Mouse (Mus musculus) limb, embryonic 11.5 days (tissue): Measurements from ENCODE around the gene Hoxc5. TPM values are rescaled to one million over a fixed set of nuclear protein-coding genes. Genes with fewer than 3 reads are reported as not detected.

Experiments used
- ATAC-seq: fragments of 200-750 bp; cut with Nextera tagmentation; 2 replicates; pipeline ENCODE4 v1.8.0; 2017; ENCODE audit warnings: low read depth; ENCODE audit not compliant: insufficient number of reproducible peaks, low FRiP score, low TSS enrichment
- DNase-seq: peaks from one replicate; pipeline ENCODE4 v3.0.0-alpha.2; 2015; ENCODE audit warnings: low spot score
- H3K27ac ChIP-seq: fragments of 300-500 bp; sonication (generic); replicated peaks from 2 replicates; pipeline ENCODE4 v1.5.1; 2014; ENCODE audit warnings: low read depth, mild to moderate bottlenecking, low read length
- H3K27me3 ChIP-seq: fragments of 300-500 bp; sonication (generic); 2 replicates; pipeline ENCODE4 v1.6.1; 2014; ENCODE audit warnings: mild to moderate bottlenecking, low read length, mixed read lengths; ENCODE audit not compliant: control insufficient read depth, insufficient read depth
- H3K36me3 ChIP-seq: fragments of 300-500 bp; sonication (generic); 2 replicates; pipeline ENCODE4 v1.6.1; 2014; ENCODE audit warnings: mild to moderate bottlenecking, low read length, moderate library complexity, mixed read lengths; ENCODE audit not compliant: control insufficient read depth, insufficient read depth
- H3K4me1 ChIP-seq: fragments of 300-500 bp; sonication (generic); 2 replicates; pipeline ENCODE4 v1.6.1; 2014; ENCODE audit warnings: low read length, mixed read lengths; ENCODE audit not compliant: control insufficient read depth, insufficient read depth
- H3K4me2 ChIP-seq: fragments of 300-500 bp; sonication (generic); 2 replicates; pipeline ENCODE4 v1.6.1; 2014; ENCODE audit warnings: low read depth, mild to moderate bottlenecking, moderate library complexity; ENCODE audit not compliant: severe bottlenecking
- H3K4me3 ChIP-seq: fragments of 300-500 bp; sonication (generic); 2 replicates; pipeline ENCODE4 v1.5.1; 2014; ENCODE audit warnings: low read depth, low read length
- H3K9ac ChIP-seq: fragments of 300-500 bp; sonication (generic); 2 replicates; pipeline ENCODE4 v1.6.1; 2014; ENCODE audit warnings: mild to moderate bottlenecking, low read length
- H3K9me3 ChIP-seq: fragments of 300-500 bp; sonication (generic); 2 replicates; pipeline ENCODE4 v1.6.1; 2016; ENCODE audit warnings: low read length; ENCODE audit not compliant: control insufficient read depth
- WGBS: fragments of 180-500 bp; shearing (Covaris S2); extraction: QIAGEN DNeasy Blood & Tissue Kit; methylation state at CpG from one replicate; pipeline ENCODE4 v1.1.7; 2014; 5-methylcytosine and 5-hydroxymethylcytosine counted together
- microRNA counts: library from miRNA; unstranded; fragments of <30 nt; microRNA quantifications from one replicate; lab custom pipeline; 2016
- microRNA-seq: library from miRNA; unstranded; fragments of <30 nt; microRNA quantifications from one replicate; pipeline ENCODE4, GENCODE M21; 2016
- polyA plus RNA-seq: library from polyadenylated mRNA; unstranded; fragments of >200 nt; fragmentation: Nextera tagmentation; extraction: Ambion mirVana; gene quantifications from 2 replicates; pipeline ENCODE4 v1.2.1, GENCODE M21; 2014

The Hoxc5 gene
- polyA plus RNA-seq, 1 experiment from 2014 or later = 8.3 TPM

- peak; percentile 55; the same call in 1 of the 2 replicates for ATAC-seq
Measured at GRCm38 (mm10) chr15:103060341-103061130, 93.3 kb downstream of the Hoxc5 start.

GRCm38 (mm10) chr15:103061131-103061825, 94.0 kb downstream of the Hoxc5 start:
- WGBS = under 1% methylated on average over 30 of the region's 30 CpGs
- no peaks in the 10 kb centered on the region for H3K9me3 ChIP-seq
- H3K9ac ChIP-seq = no peak overlapping the region
- peak overlapping the region; percentile 40 for H3K4me2 ChIP-seq
- peaks cover 46% of the 10 kb centered on the region for H3K27me3 ChIP-seq
- H3K4me1 ChIP-seq = peaks cover 25% of the 10 kb centered on the region
- peak overlapping the region; percentile 38; the same call in 1 of the 2 replicates for H3K27ac ChIP-seq
- peak; percentile 84 for DNase-seq
- H3K36me3 ChIP-seq = no peaks in the 10 kb centered on the region
- H3K4me3 ChIP-seq = no peak overlapping the region
- ATAC-seq = peak; percentile 65; the same call in 1 of the 2 replicates

More at GRCm38 (mm10) chr15:103060341-103061130, 93.3 kb downstream of the Hoxc5 start:
- H3K27me3 ChIP-seq = peaks cover 45% of the 10 kb centered on the region
- DNase-seq = peak; percentile 73
- peak overlapping the region; percentile 14 for H3K4me3 ChIP-seq
- H3K9ac ChIP-seq = peak overlapping the region; percentile 34; the same call in 1 of the 2 replicates
- peak overlapping the region; percentile 38; the same call in 1 of the 2 replicates for H3K27ac ChIP-seq
- peaks cover 25% of the 10 kb centered on the region for H3K4me1 ChIP-seq
- H3K4me2 ChIP-seq = peak overlapping the region; percentile 40
- H3K36me3 ChIP-seq = no peaks in the 10 kb centered on the region
- under 1% methylated on average over 36 of the region's 36 CpGs for WGBS
- H3K9me3 ChIP-seq = no peaks in the 10 kb centered on the region

- Histone ChIP-seq H3K4me2 (no peak overlapping the region), H3K27me3 (peaks cover 41% of the 10 kb centered on the region), H3K4me1 (peaks cover 25% of the 10 kb centered on the region), H3K27ac (no peak overlapping the region), H3K9me3 (no peaks in the 10 kb centered on the region), H3K36me3 (no peaks in the 10 kb centered on the region), H3K9ac (no peak overlapping the region), H3K4me3 (no peak overlapping the region)
- DNase-seq (no peak), ATAC-seq (no peak)
- whole genome bisulfite sequencing = 0% methylated on average over 2 of the region's 2 CpGs
Measured at GRCm38 (mm10) chr15:103061988-103062387, 94.7 kb downstream of the Hoxc5 start.

GRCm38 (mm10) chr15:103065642-103066041, 98.4 kb downstream of the Hoxc5 start:
- 10% methylated on average over 7 of the region's 7 CpGs for WGBS
- no peak for DNase-seq
- no peak overlapping the region for H3K4me2 ChIP-seq

More at GRCm38 (mm10) chr15:103065642-103066041, 98.4 kb downstream of the Hoxc5 start:
- Histone ChIP-seq H3K4me3 (no peak overlapping the region), H3K27ac (no peak overlapping the region), H3K36me3 (no peaks in the 10 kb centered on the region), H3K27me3 (peaks cover 42% of the 10 kb centered on the region), H3K4me1 (peaks cover 19% of the 10 kb centered on the region), H3K9ac (no peak overlapping the region), H3K9me3 (no peaks in the 10 kb centered on the region)
- ATAC-seq = no peak

MicroRNAs within 50 kb of the gene (microRNA counts, 519-probe panel; counts per million panel counts)
- 2,860 counts per million, percentile 32 among the panel's probes with 10 or more counts for microRNA mmu-miR-615-3p (lab: Ali Mortazavi, UCI)
- not detected for microRNA mmu-miR-615-5p (lab: Ali Mortazavi, UCI)

Small RNA genes within 50 kb of the gene (microRNA-seq; reads per million reads assigned to microRNA genes)
- gene Mir196a-2 (1,875 reads per million, percentile 80 among the genes with 10 or more reads in this experiment), gene Mir615 (4,528 reads per million, percentile 88 among the genes with 10 or more reads in this experiment)

Other genes starting within 250 kb of the Hoxc5 start
- gene Calcoco1, start 245.3 kb upstream of the Hoxc5 start, polyA plus RNA-seq = 34.4 and 36.4 TPM in 2 replicates
- 2.3 and 2.4 TPM in 2 replicates for gene Hoxc13, start 46.3 kb upstream of the Hoxc5 start, polyA plus RNA-seq
- gene Hoxc12, start 30.7 kb upstream of the Hoxc5 start, polyA plus RNA-seq = 0.96 and 1.2 TPM in 2 replicates
- 5.5 and 5.9 TPM in 2 replicates for gene Hoxc11, start 13.0 kb upstream of the Hoxc5 start, polyA plus RNA-seq
- gene Hoxc10, start 647 bp upstream of the Hoxc5 start, polyA plus RNA-seq = 43.9 and 56.2 TPM in 2 replicates
- 4.4 and 6.1 TPM in 2 replicates for gene Hoxc9, start 9.0 kb downstream of the Hoxc5 start, polyA plus RNA-seq
- gene Hoxc8, start 23.2 kb downstream of the Hoxc5 start, polyA plus RNA-seq = 4.6 and 4.8 TPM in 2 replicates
- 9.5 and 10.9 TPM in 2 replicates for gene Hoxc6, start 30.8 kb downstream of the Hoxc5 start, polyA plus RNA-seq
- 5.1 and 6.4 TPM in 2 replicates for gene Hoxc4, start 51.5 kb downstream of the Hoxc5 start, polyA plus RNA-seq
- 14.4 and 14.7 TPM in 2 replicates for gene Smug1, start 199.6 kb downstream of the Hoxc5 start, polyA plus RNA-seq